ENCODE assay signal across 10 mouse cellular contexts in the genomic region with DNA sequence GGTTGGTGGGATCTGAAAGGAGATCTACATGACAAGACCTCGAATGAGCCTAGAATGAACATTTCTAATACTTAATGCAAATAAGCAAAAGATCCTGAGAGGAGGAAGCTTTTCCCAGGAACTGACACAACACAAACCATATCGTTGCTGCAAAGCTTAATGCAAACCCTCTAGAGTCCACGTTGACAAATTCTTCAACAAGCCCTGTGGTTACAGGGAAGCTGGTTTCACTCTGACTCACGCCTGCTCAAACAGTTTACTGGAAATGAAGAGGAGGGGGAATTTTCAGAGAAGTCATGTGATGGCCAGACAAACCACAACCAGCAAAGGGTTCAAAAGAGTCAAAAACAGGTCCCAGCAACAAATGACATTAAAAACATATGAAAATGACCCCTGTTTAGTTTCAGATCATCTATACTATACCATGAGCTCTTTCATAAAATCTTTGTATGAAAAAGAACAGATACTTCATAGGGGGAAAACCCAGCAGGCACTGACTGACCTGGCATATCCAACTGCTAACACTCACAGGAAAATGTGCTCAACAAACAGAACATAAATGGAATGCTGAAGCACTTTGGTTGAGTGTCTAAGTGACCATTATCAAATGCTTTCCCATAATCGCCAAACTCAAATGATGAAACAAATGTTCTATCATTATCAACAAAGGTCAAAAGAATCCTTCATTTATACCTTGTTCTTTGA. TPM values are rescaled to one million over a fixed set of nuclear protein-coding genes. Genes with fewer than 3 reads are reported as not detected.
DNase-seq lines count a peak whose midpoint lies in the region; ATAC-seq lines count a peak whose summit lies in the region.
"Had no signal": no experiment of that assay in that cellular context is flagged by ENCODE, and none has a peak within 500 bp of the region (broad histone marks: within the 10 kb centered on the region; RNA-seq: fewer than 3 reads in every experiment).

No protein-coding gene starts in this region.

- H3K27me3 ChIP-seq in midbrain, embryonic 15.5 days (replicated peaks) = no peaks in the 10 kb centered on the region
- H3K27me3 ChIP-seq: hindbrain, embryonic 15.5 days; neural tube, embryonic 13.5 days had no signal

- no peak overlapping the region for H3K4me3 ChIP-seq in midbrain, embryonic 15.5 days
- H3K4me3 ChIP-seq: hindbrain, embryonic 15.5 days; neural tube, embryonic 13.5 days had no signal

- H3K27ac ChIP-seq in midbrain, embryonic 15.5 days = no peak overlapping the region
- H3K27ac ChIP-seq: hindbrain, embryonic 15.5 days; neural tube, embryonic 13.5 days had no signal

- H3K4me2 ChIP-seq in midbrain, embryonic 15.5 days = no peak overlapping the region
- H3K4me2 ChIP-seq: hindbrain, embryonic 15.5 days; neural tube, embryonic 13.5 days had no signal

- 0 out of 2 replicates have a peak, but pooled peaks cover 4% of the 10 kb centered on the region for H3K4me1 ChIP-seq in midbrain, embryonic 15.5 days

- no peak overlapping the region for H3K9ac ChIP-seq in midbrain, embryonic 15.5 days
- H3K9ac ChIP-seq: hindbrain, embryonic 15.5 days; neural tube, embryonic 13.5 days had no signal

- DNase-seq in layer of hippocampus, adult 9-10 months (ENCODE audit: low spot score) = peak; percentile 32
- DNase-seq in layer of hippocampus, postnatal 25 days (ENCODE audit: extremely low spot score in 1 of 2, low spot score in 1 of 2) = no peak
- DNase-seq in Muller cell, postnatal 12 days (ENCODE audit: inconsistent ontology term) = peak; percentile 96
- DNase-seq in induced T-regulatory cell, adult 2 months (ENCODE audit: low read depth) = peak; percentile 96
- DNase-seq in kidney, adult 18-20 months = no peak
- no peak for DNase-seq in left cerebral cortex, postnatal 10 days (ENCODE audit: extremely low spot score in 1 of 2, low spot score in 2 of 2)

- intact Hi-C loops in left cerebral cortex, postnatal 10 days (cut with DNase I) = no loop called here

- ATAC-seq in monocyte, adult 5-6 weeks (replicated peaks; ENCODE audit: insufficient number of reproducible peaks, low FRiP score, low TSS enrichment, poor library complexity, severe bottlenecking) = peak; percentile 82
- no peak for ATAC-seq in midbrain, embryonic 15.5 days (replicated peaks)

- WGBS in midbrain, embryonic 15.5 days = 80% methylated on average over 5 of the region's 5 CpGs

- no peaks in the 10 kb centered on the region for H3K36me3 ChIP-seq in midbrain, embryonic 15.5 days (replicated peaks)
- H3K36me3 ChIP-seq: hindbrain, embryonic 15.5 days; neural tube, embryonic 13.5 days had no signal

- H3K9me3 ChIP-seq in midbrain, embryonic 15.5 days = no peaks in the 10 kb centered on the region
- H3K9me3 ChIP-seq: hindbrain, embryonic 15.5 days; neural tube, embryonic 13.5 days had no signal

RNA-seq across cellular contexts. Expression of a gene that starts 59.2 kb away (rescaled TPM):
- total RNA-seq in layer of hippocampus, postnatal 25 days (2021) = 100 to 1,000 TPM; 117 to 132 TPM
- 123 to 188 TPM (median 140 TPM) in 3 replicates for total RNA-seq in monocyte, adult 5-6 weeks (2017)
- polyA plus RNA-seq in midbrain, embryonic 15.5 days (2015; fragmentation: Nextera tagmentation; extraction: Ambion mirVana) = 111 TPM in 2 replicates
- total RNA-seq in left cerebral cortex, postnatal 10 days (2021) = 100 to 1,000 TPM; 165 to 171 TPM

RNA-seq across cellular contexts. Expression of a gene that starts 59.4 kb away (rescaled TPM):
- 1 to 10 TPM; 8.9 to 9.8 TPM for total RNA-seq in layer of hippocampus, postnatal 25 days (2021)
- 7.6 to 9.9 TPM (median 9.0 TPM) in 3 replicates for total RNA-seq in monocyte, adult 5-6 weeks (2017)
- polyA plus RNA-seq in midbrain, embryonic 15.5 days (2015; fragmentation: Nextera tagmentation; extraction: Ambion mirVana) = 30.6 and 30.7 TPM in 2 replicates
- total RNA-seq in left cerebral cortex, postnatal 10 days (2021) = 10 to 100 TPM; 10.6 to 11.0 TPM

Comparison
In these comparisons a context has a peak if more than half of its experiments do, and no peak if none do; other contexts are left out.
1. DNase-seq: peak in layer of hippocampus, adult 9-10 months (single experiment), Muller cell, postnatal 12 days (single experiment) and induced T-regulatory cell, adult 2 months (single experiment); none in layer of hippocampus, postnatal 25 days (0 of 2), kidney, adult 18-20 months (single experiment) and left cerebral cortex, postnatal 10 days (0 of 2).